Mouse (Mus musculus) erythroblast, embryonic 14.5 days (primary cell): Measurements from ENCODE around the gene Tiparp. TPM values are rescaled to one million over a fixed set of nuclear protein-coding genes. Genes with fewer than 3 reads are reported as not detected.

Experiments used
- H3K27me3 ChIP-seq: 2 replicates; pipeline ENCODE4 v1.6.1; 2012; ENCODE audit warnings: inconsistent platforms; ENCODE audit not compliant: control insufficient read depth
- H3K36me3 ChIP-seq: 2 replicates; pipeline ENCODE4 v1.6.1; 2012; ENCODE audit warnings: mild to moderate bottlenecking, inconsistent platforms; ENCODE audit not compliant: control insufficient read depth
- H3K4me1 ChIP-seq: 2 replicates; pipeline ENCODE4 v1.6.1; 2012; ENCODE audit warnings: inconsistent platforms; ENCODE audit not compliant: control insufficient read depth
- H3K4me3 ChIP-seq: replicated peaks from 2 replicates; pipeline ENCODE3; 2012; ENCODE audit warnings: moderate library complexity, mild to moderate bottlenecking, inconsistent platforms
- H3K9me3 ChIP-seq: 2 replicates; pipeline ENCODE4 v1.6.1; 2012; ENCODE audit warnings: low read length, inconsistent platforms, mixed read lengths; ENCODE audit not compliant: control insufficient read depth
- GATA1 ChIP-seq: IDR thresholded peaks from 2 replicates; pipeline ENCODE4 v1.6.1; 2012; ENCODE audit warnings: low read length, inconsistent platforms, mixed read lengths
- TAL1 ChIP-seq: IDR thresholded peaks from 3 replicates; pipeline ENCODE4 v1.6.1; 2012; ENCODE audit warnings: low read length, inconsistent platforms, mixed read lengths
- polyA plus RNA-seq: library from polyadenylated mRNA; stranded (reverse); fragments of >175 nt; gene quantifications from 2 replicates; pipeline ENCODE4 v1.2.3, GENCODE M21; 2012

Tiparp gene
- polyA plus RNA-seq, 1 experiment = 0.05 TPM

GRCm38 (mm10) chr3:65525731-65526130 is 2.5 kb upstream of the Tiparp start:
- peaks cover 30% of the 10 kb centered on the region for H3K27me3 ChIP-seq
- no peaks in the 10 kb centered on the region for H3K36me3 ChIP-seq
- H3K4me1 ChIP-seq = peaks cover 21% of the 10 kb centered on the region
- H3K4me3 ChIP-seq = no peak overlapping the region
- TF ChIP-seq TAL1 (no peak), GATA1 (no peak)
- H3K9me3 ChIP-seq = no peaks in the 10 kb centered on the region

DNA sequence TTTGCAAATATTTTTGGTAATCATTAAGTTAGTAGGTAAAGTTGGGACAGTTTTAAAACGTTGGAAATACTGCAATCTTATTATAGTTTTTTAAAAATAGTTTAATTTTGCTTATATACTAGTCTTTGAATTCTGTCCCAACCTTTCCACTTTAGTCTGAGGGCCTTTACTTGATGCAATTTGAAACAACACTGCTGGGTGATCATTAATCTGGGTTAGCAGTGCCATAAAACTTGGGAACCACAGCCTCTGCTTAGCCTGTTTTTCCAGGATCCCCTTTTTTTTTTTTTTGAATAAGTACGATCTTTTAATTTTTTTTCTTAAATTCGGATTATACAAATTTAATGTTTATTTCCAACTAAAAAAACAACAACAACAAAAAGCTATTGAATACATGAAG is 1.0 kb upstream of the Tiparp start:
- no peaks in the 10 kb centered on the region for H3K9me3 ChIP-seq
- peak overlapping the region; percentile 86 for H3K4me3 ChIP-seq
- TF ChIP-seq TAL1 (no peak), GATA1 (no peak)
- H3K27me3 ChIP-seq = peaks cover 30% of the 10 kb centered on the region
- no peaks in the 10 kb centered on the region for H3K36me3 ChIP-seq
- peaks cover 21% of the 10 kb centered on the region for H3K4me1 ChIP-seq

DNA sequence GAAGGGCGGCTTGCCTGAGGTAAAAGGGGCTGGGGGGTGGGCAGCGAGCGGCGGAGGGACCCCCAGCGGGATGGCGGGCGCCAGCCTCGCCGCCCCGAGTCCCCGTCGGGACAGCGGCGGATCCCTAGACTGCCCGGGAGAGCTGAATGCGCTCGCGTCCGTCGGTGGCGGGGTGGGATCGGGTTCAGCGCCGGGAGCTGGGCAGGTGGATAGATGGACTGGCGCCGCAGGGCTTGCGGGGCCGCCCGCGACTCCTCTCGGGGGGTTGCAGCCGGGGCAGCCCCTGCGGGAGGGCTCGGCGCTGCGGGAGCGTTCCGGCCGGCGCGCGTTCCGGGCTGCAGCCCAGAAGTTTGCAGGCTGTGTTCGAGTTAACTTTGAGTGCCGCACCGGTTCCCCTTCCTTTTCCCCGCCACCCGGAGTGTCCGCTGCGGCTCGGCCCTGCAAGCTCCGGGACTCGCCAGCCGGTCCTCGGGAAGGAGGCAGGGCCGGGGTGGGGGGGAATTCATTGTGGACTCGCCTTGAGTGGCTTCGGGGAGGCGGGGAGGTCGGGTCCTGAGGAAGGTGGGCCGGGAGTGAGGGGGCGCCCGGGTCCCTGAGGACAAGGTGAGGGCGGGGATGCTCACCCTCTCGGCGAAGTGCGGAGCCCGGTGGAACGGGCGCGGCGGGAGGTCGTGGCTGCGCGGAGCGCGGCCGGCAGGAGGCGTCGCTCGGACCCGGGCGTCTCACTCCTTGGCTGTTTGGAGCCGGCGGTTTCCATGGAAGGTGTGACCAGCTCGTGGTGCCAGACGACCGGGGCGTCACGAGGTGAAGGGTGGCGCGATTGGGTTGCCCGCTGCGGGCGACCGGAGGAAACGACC is 632 bp downstream of the Tiparp start:
- TF ChIP-seq TAL1 (no peak), GATA1 (no peak)
- Histone ChIP-seq H3K4me3 (peak overlapping the region; percentile 86), H3K9me3 (no peaks in the 10 kb centered on the region), H3K4me1 (peaks cover 21% of the 10 kb centered on the region), H3K27me3 (peaks cover 30% of the 10 kb centered on the region), H3K36me3 (no peaks in the 10 kb centered on the region)

DNA sequence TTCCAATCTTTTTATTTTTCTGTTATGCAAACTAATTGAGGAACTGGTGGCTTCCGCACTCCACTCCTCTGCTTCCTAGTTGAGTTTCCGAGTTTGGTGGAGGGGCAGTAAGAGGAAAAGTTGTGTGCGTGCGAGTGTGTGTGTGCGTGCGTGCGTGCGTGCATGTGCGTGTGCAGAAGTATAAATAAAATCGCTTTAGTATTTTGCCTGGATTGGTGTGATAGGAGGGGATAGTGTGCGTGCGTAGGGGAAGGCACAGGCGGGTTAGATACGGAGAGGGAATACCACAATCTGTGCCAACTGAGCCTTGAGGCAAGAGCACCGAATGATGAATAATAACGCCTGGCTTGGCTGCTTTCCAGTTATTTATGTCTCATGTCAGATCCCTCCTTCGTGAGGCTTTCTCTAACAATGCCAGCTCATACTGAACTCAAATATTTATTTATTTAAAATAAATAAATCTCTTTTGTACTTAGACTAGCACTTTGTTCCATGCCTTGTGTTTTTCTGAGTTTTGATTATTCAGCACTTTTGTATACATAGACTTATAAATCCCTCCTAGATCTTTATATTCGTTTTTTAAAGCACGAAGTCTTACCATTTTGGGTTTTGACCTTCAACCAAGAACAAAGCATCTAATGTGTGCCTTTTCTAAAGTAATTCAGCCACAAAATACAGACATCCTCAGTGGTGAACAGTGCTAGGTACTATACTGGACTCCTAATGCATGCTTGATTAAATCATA is 1.4 kb downstream of the Tiparp start:
- Histone ChIP-seq H3K4me3 (peak overlapping the region; percentile 86), H3K27me3 (peaks cover 30% of the 10 kb centered on the region), H3K9me3 (no peaks in the 10 kb centered on the region), H3K4me1 (peaks cover 21% of the 10 kb centered on the region), H3K36me3 (no peaks in the 10 kb centered on the region)
- TF ChIP-seq GATA1 (no peak), TAL1 (no peak)

GRCm38 (mm10) chr3:65533014-65533413 is 4.8 kb downstream of the Tiparp start:
- TF ChIP-seq TAL1 (no peak), GATA1 (no peak)
- H3K4me1 ChIP-seq = peaks cover 15% of the 10 kb centered on the region
- no peaks in the 10 kb centered on the region for H3K36me3 ChIP-seq
- no peak overlapping the region for H3K4me3 ChIP-seq
- peaks cover 19% of the 10 kb centered on the region for H3K27me3 ChIP-seq
- H3K9me3 ChIP-seq = no peaks in the 10 kb centered on the region

DNA sequence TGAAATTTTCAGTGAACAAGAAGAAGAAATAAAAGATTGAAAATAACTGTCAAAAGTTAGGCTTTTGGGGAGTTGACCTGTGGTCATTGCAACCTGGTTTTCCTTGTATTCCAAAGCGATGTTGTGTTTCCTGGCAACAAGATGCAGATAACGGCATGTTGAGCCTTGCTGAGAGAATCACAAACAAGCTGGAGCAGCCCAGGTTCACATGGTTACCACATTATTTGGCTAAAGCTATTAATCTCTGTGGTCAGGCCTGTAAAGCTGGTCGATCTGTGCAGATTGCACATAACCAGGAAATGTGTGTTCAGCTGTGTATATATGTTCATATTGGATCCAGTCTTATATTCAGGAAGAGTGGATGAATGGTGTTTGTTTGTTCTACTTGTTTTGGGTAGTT is 5.4 kb downstream of the Tiparp start:
- no peak overlapping the region for H3K4me3 ChIP-seq
- no peak for TF ChIP-seq GATA1
- TF ChIP-seq TAL1 = no peak
- H3K9me3 ChIP-seq = no peaks in the 10 kb centered on the region
- no peaks in the 10 kb centered on the region for H3K36me3 ChIP-seq
- H3K27me3 ChIP-seq = peaks cover 15% of the 10 kb centered on the region
- peaks cover 11% of the 10 kb centered on the region for H3K4me1 ChIP-seq

GRCm38 (mm10) chr3:65534488-65534887 is 6.3 kb downstream of the Tiparp start:
- Histone ChIP-seq H3K4me3 (no peak overlapping the region), H3K9me3 (no peaks in the 10 kb centered on the region), H3K4me1 (peaks cover 2% of the 10 kb centered on the region), H3K27me3 (peaks cover 6% of the 10 kb centered on the region), H3K36me3 (no peaks in the 10 kb centered on the region)
- TF ChIP-seq GATA1 (no peak), TAL1 (no peak)

- no peaks in the 10 kb centered on the region for H3K4me1 ChIP-seq
- no peaks in the 10 kb centered on the region for H3K36me3 ChIP-seq
- TF ChIP-seq GATA1 = no peak
- TF ChIP-seq TAL1 = no peak
- no peaks in the 10 kb centered on the region for H3K9me3 ChIP-seq
- no peak overlapping the region for H3K4me3 ChIP-seq
- H3K27me3 ChIP-seq = no peaks in the 10 kb centered on the region
Observed at GRCm38 (mm10) chr3:65535087-65535761, 7.0 kb downstream of the Tiparp start.

DNA sequence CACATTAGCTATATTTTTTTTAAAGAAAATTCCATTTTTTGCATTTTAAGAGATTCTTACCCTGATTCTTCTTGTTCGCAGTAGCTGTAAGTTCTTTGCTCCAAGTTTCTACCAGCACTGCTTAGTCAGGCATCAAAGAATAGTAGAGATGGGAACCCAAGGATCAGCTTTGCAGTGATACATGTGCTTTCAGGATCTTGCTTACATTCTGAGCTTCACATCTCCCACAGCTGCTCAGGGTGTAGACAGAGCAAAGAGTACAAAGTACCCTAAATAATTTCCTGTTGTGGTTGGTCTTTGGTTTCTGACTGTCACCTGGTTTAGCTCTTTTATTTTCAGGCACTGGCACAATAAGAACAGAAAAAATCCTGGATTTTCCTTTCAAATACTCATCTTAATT is 9.1 kb downstream of the Tiparp start:
- peaks cover 4% of the 10 kb centered on the region for H3K4me1 ChIP-seq
- no peaks in the 10 kb centered on the region for H3K36me3 ChIP-seq
- no peaks in the 10 kb centered on the region for H3K27me3 ChIP-seq
- H3K9me3 ChIP-seq = no peaks in the 10 kb centered on the region
- H3K4me3 ChIP-seq = no peak overlapping the region
- no peak for TF ChIP-seq TAL1
- no peak for TF ChIP-seq GATA1
